Mouse (Mus musculus) megakaryocyte, embryonic 14.5 days (primary cell): ENCODE results near the gene Slc23a4. TPM values are rescaled to one million over a fixed set of nuclear protein-coding genes. Genes with fewer than 3 reads are reported as not detected.

Source experiments
- H3K27me3 ChIP-seq: replicated peaks from 2 replicates; pipeline ENCODE3; 2012; ENCODE audit warnings: inconsistent platforms
- H3K36me3 ChIP-seq: replicated peaks from 2 replicates; pipeline ENCODE3; 2012; ENCODE audit warnings: low read length, inconsistent platforms, mixed read lengths
- H3K4me1 ChIP-seq: 2 replicates; pipeline ENCODE4 v1.6.1; 2012; ENCODE audit warnings: inconsistent platforms
- H3K4me3 ChIP-seq: replicated peaks from 2 replicates; pipeline ENCODE3; 2012; ENCODE audit warnings: moderate library complexity, mild to moderate bottlenecking, inconsistent platforms
- H3K9me3 ChIP-seq: 2 replicates; pipeline ENCODE4 v1.6.1; 2012; ENCODE audit warnings: inconsistent platforms
- FLI1 ChIP-seq: IDR thresholded peaks from 2 replicates; pipeline ENCODE4 v1.6.1; 2012; ENCODE audit warnings: low read length, inconsistent platforms, mixed read lengths
- GATA1 ChIP-seq: IDR thresholded peaks from 3 replicates; pipeline ENCODE4 v1.6.1; 2012; ENCODE audit warnings: mixed read lengths, low read length, inconsistent platforms, borderline replicate concordance
- polyA plus RNA-seq: library from polyadenylated mRNA; stranded (reverse); fragments of >175 nt; gene quantifications from 2 replicates; pipeline ENCODE4 v1.2.3, GENCODE M21; 2012; ENCODE audit warnings: low replicate concordance; ENCODE audit not compliant: insufficient read depth

The Slc23a4 gene
- polyA plus RNA-seq, 1 experiment: 0.40 TPM

DNA sequence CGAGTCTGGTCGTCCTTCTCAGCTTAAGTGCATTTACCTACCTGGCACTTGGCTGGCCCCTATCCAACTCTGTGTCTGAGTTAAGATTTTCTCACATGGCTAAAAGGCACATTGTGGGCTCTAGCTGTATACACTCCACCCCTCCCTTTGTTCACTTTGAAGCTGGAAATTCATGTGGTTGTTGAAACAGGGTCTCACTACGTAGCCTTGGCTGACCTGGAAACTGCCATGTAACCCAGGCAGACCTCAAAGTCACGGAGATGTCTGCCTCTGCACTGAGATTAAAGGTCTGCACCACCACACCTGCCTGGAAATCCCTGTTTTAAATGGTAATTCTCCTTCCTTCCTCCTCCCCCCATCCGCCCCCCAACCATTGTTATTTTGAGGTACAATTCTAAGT lies 44.7 kb downstream of the Slc23a4 start:
- Histone ChIP-seq H3K27me3 (peaks cover 26% of the 10 kb centered on the region), H3K36me3 (no peaks in the 10 kb centered on the region), H3K4me1 (peaks cover 15% of the 10 kb centered on the region), H3K9me3 (peaks cover 14% of the 10 kb centered on the region), H3K4me3 (no peak overlapping the region)
- TF ChIP-seq GATA1 (no peak), FLI1 (no peak)

DNA sequence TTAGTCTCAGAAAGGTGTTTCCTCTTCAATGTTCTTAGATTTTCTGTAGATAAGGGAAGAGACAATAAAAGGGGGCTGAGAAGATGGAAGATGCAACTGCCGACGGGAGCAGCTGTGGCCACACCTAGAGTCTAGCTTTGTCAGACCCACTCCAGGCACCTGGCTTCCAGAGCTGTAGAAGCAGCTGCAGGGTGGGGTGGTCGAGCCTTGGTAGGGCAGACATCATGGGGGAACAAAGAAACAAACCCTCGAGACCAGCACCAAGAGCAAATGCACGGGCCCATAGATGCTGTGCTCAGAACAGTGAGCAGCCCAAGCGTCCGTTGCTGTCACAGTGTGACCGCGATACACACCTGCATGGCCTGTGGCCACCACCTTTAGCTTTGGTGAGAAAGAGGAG lies 45.8 kb downstream of the Slc23a4 start:
- no peaks in the 10 kb centered on the region for H3K36me3 ChIP-seq
- peaks cover 5% of the 10 kb centered on the region; the same call in 1 of the 2 replicates for H3K9me3 ChIP-seq
- TF ChIP-seq FLI1 (no peak), GATA1 (no peak)
- peaks cover 21% of the 10 kb centered on the region for H3K27me3 ChIP-seq
- no peak overlapping the region for H3K4me3 ChIP-seq
- peaks cover 15% of the 10 kb centered on the region for H3K4me1 ChIP-seq

DNA sequence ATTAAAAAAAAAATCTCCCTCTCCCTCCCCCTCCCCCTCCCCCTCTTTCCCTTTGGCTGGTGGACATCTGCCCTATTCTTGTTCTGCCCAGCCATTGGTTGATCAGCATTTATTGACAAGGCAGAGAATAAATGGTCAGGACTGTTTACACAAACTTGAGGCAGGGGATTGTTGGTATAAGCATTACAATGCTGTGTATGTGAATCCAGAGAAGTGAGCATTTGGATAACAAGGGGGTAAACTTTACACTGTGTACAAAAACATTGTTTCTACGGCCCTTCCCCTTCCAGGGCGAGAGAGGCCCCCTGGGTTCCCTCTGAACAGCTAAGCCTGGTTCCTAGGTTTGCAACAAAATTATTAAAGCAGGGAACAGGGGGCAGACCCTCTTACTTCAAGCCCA lies 46.7 kb downstream of the Slc23a4 start:
- H3K4me1 ChIP-seq: peaks cover 15% of the 10 kb centered on the region
- H3K9me3 ChIP-seq: no peaks in the 10 kb centered on the region
- peaks cover 23% of the 10 kb centered on the region for H3K27me3 ChIP-seq
- no peak overlapping the region for H3K4me3 ChIP-seq
- TF ChIP-seq FLI1 (no peak), GATA1 (no peak)
- H3K36me3 ChIP-seq: no peaks in the 10 kb centered on the region

DNA sequence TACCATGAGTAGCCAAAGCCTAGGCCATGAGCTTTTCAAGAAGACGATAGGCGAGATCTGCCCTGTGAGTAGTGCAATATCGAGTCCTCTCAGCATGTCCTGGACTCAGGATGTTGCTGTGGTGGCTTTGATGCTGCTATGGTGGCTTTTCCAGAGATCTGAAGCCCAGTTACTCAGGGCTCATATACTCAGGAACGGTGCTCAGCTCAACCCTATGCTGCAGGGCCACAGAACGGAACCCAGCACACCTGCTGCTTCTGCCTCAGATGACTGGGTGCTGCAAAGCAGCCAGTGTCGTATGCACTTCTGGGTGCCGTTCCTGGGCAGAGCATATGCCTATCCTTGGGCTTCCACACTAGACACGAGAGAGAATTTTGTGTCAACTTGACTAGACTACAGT lies 48.8 kb downstream of the Slc23a4 start:
- no peaks in the 10 kb centered on the region for H3K9me3 ChIP-seq
- no peaks in the 10 kb centered on the region for H3K36me3 ChIP-seq
- no peak overlapping the region for H3K4me3 ChIP-seq
- peaks cover 10% of the 10 kb centered on the region for H3K4me1 ChIP-seq
- TF ChIP-seq FLI1: no peak
- TF ChIP-seq GATA1: no peak
- H3K27me3 ChIP-seq: peaks cover 20% of the 10 kb centered on the region

DNA sequence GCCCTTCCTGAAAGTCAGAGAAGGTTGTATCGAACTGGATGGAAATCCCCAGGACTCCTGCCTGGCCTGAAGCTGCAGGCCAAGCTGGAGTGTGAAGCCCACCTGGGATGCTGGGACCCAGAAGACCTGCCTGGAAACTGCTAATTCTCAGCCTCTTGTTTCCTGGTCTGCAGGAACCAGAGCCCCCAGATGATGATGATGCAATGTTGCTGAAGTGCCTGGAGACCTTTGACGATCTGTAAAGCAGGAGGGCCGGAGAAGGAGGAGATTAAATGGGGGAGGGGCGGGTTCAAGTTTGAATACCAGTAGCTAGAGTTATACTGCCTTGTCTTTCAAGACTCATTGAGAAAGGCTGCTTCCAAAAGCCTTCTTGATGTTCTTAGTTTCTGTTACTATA lies 49.3 kb downstream of the Slc23a4 start:
- H3K9me3 ChIP-seq: no peaks in the 10 kb centered on the region
- H3K27me3 ChIP-seq: peaks cover 21% of the 10 kb centered on the region
- TF ChIP-seq FLI1 (no peak), GATA1 (no peak)
- no peaks in the 10 kb centered on the region for H3K36me3 ChIP-seq
- H3K4me3 ChIP-seq: no peak overlapping the region
- H3K4me1 ChIP-seq: peaks cover 5% of the 10 kb centered on the region

DNA sequence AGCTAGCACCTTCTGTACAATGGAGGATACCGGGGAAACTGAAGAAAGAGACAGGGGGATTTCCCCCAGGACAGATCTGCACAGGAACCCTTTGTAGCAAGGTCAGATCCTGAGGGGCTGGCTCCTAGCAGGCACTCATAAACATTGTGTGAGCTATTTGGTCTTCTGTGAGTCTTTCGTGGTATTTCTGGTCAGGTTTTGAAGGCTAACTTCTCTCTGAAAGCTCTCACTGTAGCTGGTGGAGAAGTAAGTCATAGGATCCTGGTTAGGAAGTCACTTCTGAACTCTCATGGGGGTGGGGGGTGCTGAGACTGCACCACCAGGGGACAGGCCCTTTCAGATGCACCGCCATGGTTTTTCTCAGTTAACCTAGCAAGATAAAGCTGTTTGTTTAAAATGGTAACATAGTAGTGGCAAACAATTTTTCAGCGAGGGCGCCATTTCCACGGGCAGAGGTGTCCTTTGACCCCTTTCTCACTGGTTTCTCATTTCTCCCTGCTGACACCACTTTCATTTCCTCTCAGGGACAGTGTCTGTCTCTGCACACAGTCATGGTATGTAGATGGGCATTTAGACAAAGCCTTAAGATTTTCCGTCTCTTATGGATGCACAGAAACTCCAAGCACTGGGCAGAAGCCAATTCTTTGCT lies 49.8 kb downstream of the Slc23a4 start:
- Histone ChIP-seq H3K36me3 (no peaks in the 10 kb centered on the region), H3K9me3 (no peaks in the 10 kb centered on the region), H3K4me1 (peaks cover 5% of the 10 kb centered on the region), H3K4me3 (no peak overlapping the region), H3K27me3 (peaks cover 21% of the 10 kb centered on the region)
- TF ChIP-seq FLI1 (no peak), GATA1 (no peak)

DNA sequence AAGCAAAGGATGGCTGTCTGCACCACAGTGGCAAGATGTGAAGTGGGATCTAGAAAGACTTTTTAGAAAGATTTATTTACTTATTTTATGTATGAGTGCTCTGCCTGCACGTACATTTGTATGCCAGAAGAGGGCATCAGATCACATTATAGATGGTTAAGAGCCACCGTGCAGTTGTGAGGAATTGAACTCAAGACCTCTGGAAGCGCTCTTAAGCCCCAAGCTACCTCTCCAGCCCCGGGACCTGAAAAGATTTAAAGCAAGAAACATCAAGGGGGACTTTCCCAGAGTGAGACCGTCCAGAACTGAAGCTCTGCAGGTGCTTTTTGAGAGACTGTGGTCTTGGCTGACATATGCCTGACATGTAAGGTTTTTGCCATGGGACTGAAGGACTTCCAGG lies 51.5 kb downstream of the Slc23a4 start:
- no peak overlapping the region for H3K4me3 ChIP-seq
- H3K27me3 ChIP-seq: peaks cover 21% of the 10 kb centered on the region
- peaks cover 5% of the 10 kb centered on the region for H3K4me1 ChIP-seq
- H3K36me3 ChIP-seq: no peaks in the 10 kb centered on the region
- H3K9me3 ChIP-seq: no peaks in the 10 kb centered on the region
- TF ChIP-seq FLI1: no peak
- no peak for TF ChIP-seq GATA1

DNA sequence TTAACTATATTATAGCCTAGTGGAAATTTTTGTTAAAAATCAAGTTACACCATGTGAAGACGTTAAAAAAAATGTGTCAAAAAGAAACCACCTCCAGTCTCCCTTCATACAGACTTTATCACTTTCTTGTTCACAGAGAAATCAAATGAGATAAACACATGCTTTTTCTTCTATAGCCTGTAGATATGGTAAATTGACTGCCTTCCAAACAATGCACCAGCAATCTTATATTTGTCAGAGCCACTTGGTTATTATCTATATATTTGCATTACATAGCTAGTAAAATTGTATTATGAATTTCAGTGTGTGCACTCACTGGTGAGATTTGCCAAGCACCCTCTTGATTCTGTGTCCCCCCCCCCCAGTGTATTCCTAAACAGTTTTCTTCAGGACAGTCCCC lies 55.6 kb downstream of the Slc23a4 start:
- H3K27me3 ChIP-seq: peaks cover 28% of the 10 kb centered on the region

DNA sequence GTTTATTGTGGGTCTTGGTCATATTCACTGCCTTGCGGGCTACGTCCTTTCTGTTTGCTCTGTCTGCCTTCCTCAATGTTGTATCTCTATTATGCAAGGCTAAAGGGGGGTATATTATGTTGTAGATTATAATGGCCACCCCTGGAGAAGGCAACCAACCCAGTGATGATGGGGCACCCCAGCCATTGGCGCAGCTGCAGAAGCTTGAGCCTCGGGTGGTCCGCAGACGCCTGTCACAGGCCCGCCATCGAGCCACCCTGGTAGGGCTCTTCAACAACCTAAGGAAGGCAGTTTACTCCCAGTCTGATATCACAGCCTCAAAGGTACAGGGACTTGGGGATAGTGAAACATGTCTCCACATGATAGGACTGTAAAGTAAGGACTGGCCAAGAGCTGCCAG lies 60.6 kb downstream of the Slc23a4 start:
- Histone ChIP-seq H3K27me3 (peaks cover 9% of the 10 kb centered on the region), H3K4me1 (peaks cover 26% of the 10 kb centered on the region), H3K9me3 (no peaks in the 10 kb centered on the region), H3K4me3 (no peak overlapping the region), H3K36me3 (no peaks in the 10 kb centered on the region)
- TF ChIP-seq FLI1: no peak
- TF ChIP-seq GATA1: no peak

More for the DNA sequence above, 55.6 kb downstream of the Slc23a4 start:
- no peaks in the 10 kb centered on the region for H3K9me3 ChIP-seq
- TF ChIP-seq FLI1: no peak
- TF ChIP-seq GATA1: no peak
- 0 out of 2 replicates have a peak, but pooled peaks cover 2% of the 10 kb centered on the region for H3K4me1 ChIP-seq
- H3K36me3 ChIP-seq: no peaks in the 10 kb centered on the region
- no peak overlapping the region for H3K4me3 ChIP-seq

DNA sequence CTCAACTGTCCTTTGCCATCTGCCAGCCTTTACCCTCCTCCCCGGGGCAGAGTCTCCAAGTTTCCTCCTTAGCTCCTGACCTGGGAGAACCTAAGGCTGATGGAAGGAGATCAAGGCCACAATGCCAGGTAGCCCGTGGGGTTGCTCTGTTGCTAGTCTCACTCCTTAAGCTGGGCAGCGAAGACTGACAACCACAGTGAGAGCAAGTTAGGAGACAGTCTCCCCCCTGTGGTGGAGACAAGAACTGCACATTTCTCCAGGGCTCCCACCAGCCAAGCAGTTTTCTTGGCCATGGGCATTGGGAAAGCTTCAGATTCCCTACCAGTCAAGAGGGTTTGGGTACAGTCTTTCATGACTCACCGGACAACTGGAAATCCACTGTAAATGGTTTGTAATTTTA lies 61.0 kb downstream of the Slc23a4 start:
- H3K36me3 ChIP-seq: no peaks in the 10 kb centered on the region
- no peaks in the 10 kb centered on the region for H3K9me3 ChIP-seq
- H3K4me1 ChIP-seq: peaks cover 26% of the 10 kb centered on the region
- peaks cover 9% of the 10 kb centered on the region for H3K27me3 ChIP-seq
- TF ChIP-seq GATA1 (no peak), FLI1 (no peak)
- H3K4me3 ChIP-seq: no peak overlapping the region
